Mouse (Mus musculus) adrenal gland, postnatal 36 days (tissue): ENCODE results near the gene Cntn5. TPM values are rescaled to one million over a fixed set of nuclear protein-coding genes. Genes with fewer than 3 reads are reported as not detected.

Experiments
- DNase-seq, 2 experiments: peaks; one replicate each; pipeline ENCODE4 v3.0.0; 2021; ENCODE audit warnings: mixed read lengths in 1 of 2
- microRNA-seq: library from miRNA; unstranded; fragments of <30 nt; microRNA quantifications from one replicate; pipeline ENCODE4 v1.2.0, GENCODE M21; 2021
- total RNA-seq, 2 experiments: library from RNA; stranded (reverse); gene quantifications; 2 replicates each; pipeline ENCODE4 v1.2.3; 2021

Cntn5 gene
- total RNA-seq, 2 experiments from 2014 or later = not detected

GRCm38 (mm10) chr9:9682348-9682884 is 1222.2 kb downstream of the Cntn5 start:
- DNase-seq = no peak

GRCm38 (mm10) chr9:9676078-9676477 is 1228.5 kb downstream of the Cntn5 start:
- no peak for DNase-seq

- no peak for DNase-seq
Observed at GRCm38 (mm10) chr9:9674531-9674930, 1230.0 kb downstream of the Cntn5 start.

DNA sequence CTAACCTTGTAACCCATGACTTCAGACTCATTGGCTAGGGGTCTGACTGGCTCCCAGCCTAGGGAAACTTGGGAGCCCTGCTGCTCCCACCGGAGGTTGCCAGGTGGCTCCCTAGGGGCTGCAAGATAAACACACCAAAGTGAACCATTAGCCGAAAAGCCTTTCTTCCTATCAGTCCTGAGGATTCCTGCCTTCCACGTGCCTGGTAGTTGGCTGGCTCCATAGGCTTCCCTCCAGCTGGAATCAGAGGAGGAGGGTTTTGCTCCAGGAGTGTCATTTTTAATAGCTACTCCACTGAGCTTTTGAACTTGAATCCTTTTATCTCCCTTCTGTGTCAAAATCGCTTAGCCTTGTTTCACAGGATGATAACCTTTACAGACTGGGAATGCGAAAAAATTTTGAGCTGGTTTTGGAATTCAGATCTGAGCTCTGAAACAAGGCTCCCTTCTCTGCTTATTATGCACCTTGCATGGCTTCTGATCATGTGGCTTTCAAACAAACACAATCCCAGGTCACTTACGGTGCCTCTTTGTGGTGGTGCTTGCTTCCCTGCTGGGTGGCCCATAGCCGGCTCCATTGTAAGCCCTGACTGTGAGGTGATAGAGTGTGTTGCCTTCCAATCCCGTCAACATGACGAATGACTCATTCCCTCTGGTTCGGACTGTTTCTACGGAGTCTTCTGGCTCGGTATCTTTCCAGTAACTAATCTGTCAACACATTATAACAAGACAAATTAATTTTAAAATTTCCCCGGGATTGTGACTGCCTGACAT is 1231.1 kb downstream of the Cntn5 start:
- no peak for DNase-seq

GRCm38 (mm10) chr9:9653463-9653862 is 1251.1 kb downstream of the Cntn5 start:
- DNase-seq = no peak

DNA sequence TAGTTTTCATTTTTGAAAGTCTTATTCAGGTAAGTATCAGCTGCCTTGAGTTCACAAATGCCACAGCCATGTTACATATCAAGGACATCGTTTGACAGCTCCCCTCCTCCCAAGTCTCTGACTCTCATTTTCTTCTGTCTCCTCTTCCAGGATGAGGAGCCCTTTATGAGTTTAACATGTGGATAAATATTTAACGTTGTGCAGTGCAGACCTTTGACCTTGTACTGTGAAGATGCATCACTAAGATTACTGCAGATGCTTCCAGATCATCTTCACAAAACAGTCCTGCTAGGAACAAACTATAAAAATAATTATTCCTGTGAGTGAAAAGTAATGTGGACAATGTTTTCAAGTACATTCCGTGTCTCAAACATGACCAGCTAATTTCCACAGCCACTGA is 1257.2 kb downstream of the Cntn5 start:
- no peak for DNase-seq

GRCm38 (mm10) chr9:9646276-9646675 is 1258.3 kb downstream of the Cntn5 start:
- DNase-seq = no peak

Small RNA genes lying within 50 kb of the gene (microRNA-seq; reads per million reads assigned to microRNA genes)
- gene Gm24496 = not detected
- gene Gm25086 = not detected
- gene Gm26195 = not detected
- not detected for gene Mir6237
